Mouse (Mus musculus) embryonic facial prominence, embryonic 11.5 days (tissue): ENCODE measurements around the gene Ptpn3. TPM values are rescaled to one million over a fixed set of nuclear protein-coding genes. Genes with fewer than 3 reads are reported as not detected.

Source experiments
- ATAC-seq: fragments of 200-750 bp; cut with Nextera tagmentation; replicated peaks from 2 replicates; pipeline ENCODE4 v1.8.0; 2017; ENCODE audit warnings: low read depth; ENCODE audit not compliant: insufficient number of reproducible peaks, low FRiP score, low TSS enrichment
- DNase-seq: peaks from one replicate; pipeline ENCODE4 v3.0.0-alpha.2; 2015; ENCODE audit warnings: low spot score
- H3K27ac ChIP-seq: fragments of 300-500 bp; sonication (generic); replicated peaks from 2 replicates; pipeline ENCODE4 v1.5.1; 2014; ENCODE audit warnings: mild to moderate bottlenecking, low read depth, low read length, control low read depth
- H3K27me3 ChIP-seq: fragments of 300-500 bp; sonication (generic); 2 replicates; pipeline ENCODE4 v1.6.1; 2014; ENCODE audit warnings: mild to moderate bottlenecking, low read length, moderate library complexity, mixed read lengths; ENCODE audit not compliant: control insufficient read depth, insufficient read depth
- H3K36me3 ChIP-seq: fragments of 300-500 bp; sonication (generic); replicated peaks from 2 replicates; pipeline ENCODE4 v1.6.1; 2014; ENCODE audit warnings: low read depth, mild to moderate bottlenecking, low read length, moderate library complexity, mixed read lengths; ENCODE audit not compliant: control insufficient read depth, insufficient read depth
- H3K4me1 ChIP-seq: fragments of 300-500 bp; sonication (generic); 2 replicates; pipeline ENCODE4 v1.6.1; 2014; ENCODE audit warnings: low read length, mixed read lengths; ENCODE audit not compliant: control insufficient read depth, insufficient read depth
- H3K4me2 ChIP-seq: fragments of 300-500 bp; sonication (generic); 2 replicates; pipeline ENCODE4 v1.6.1; 2014; ENCODE audit warnings: low read depth, mild to moderate bottlenecking, control low read depth, low read length, moderate library complexity
- H3K4me3 ChIP-seq: fragments of 300-500 bp; sonication (generic); 2 replicates; pipeline ENCODE4 v1.5.1; 2014; ENCODE audit warnings: low read depth, low read length, control low read depth
- H3K9ac ChIP-seq: fragments of 300-500 bp; sonication (generic); replicated peaks from 2 replicates; pipeline ENCODE4 v1.6.1; 2014; ENCODE audit warnings: mild to moderate bottlenecking, control low read depth, low read length
- H3K9me3 ChIP-seq: fragments of 300-500 bp; sonication (generic); replicated peaks from 2 replicates; pipeline ENCODE4 v1.6.1; 2016; ENCODE audit warnings: mild to moderate bottlenecking, low read length, inconsistent platforms, mixed read lengths; ENCODE audit not compliant: control insufficient read depth
- WGBS: fragments of 180-500 bp; shearing (Covaris S2); extraction: QIAGEN DNeasy Blood & Tissue Kit; methylation state at CpG from one replicate; pipeline ENCODE4 v1.1.7; 2014; 5-methylcytosine and 5-hydroxymethylcytosine counted together
- polyA plus RNA-seq: library from polyadenylated mRNA; unstranded; fragments of >200 nt; fragmentation: Nextera tagmentation; extraction: Ambion mirVana; gene quantifications from 2 replicates; pipeline ENCODE4 v1.2.1, GENCODE M21; 2014

Gene Ptpn3
- polyA plus RNA-seq, 1 experiment from 2014 or later, result 1.9 TPM

GRCm38 (mm10) chr4:57332511-57332910, 30.9 kb upstream of the Ptpn3 start:
- 87% methylated on average over 3 of the region's 3 CpGs for WGBS
- H3K4me2 ChIP-seq, result no peak overlapping the region
- H3K36me3 ChIP-seq, result no peaks in the 10 kb centered on the region
- no peaks in the 10 kb centered on the region for H3K4me1 ChIP-seq
- no peak overlapping the region for H3K9ac ChIP-seq
- ATAC-seq, result no peak
- no peak overlapping the region for H3K4me3 ChIP-seq
- H3K27me3 ChIP-seq, result no peaks in the 10 kb centered on the region
- H3K27ac ChIP-seq, result no peak overlapping the region
- H3K9me3 ChIP-seq, result no peaks in the 10 kb centered on the region
- DNase-seq, result no peak

GRCm38 (mm10) chr4:57320606-57321327, 19.1 kb upstream of the Ptpn3 start:
- peak; percentile 71 for DNase-seq
- no peaks in the 10 kb centered on the region for H3K36me3 ChIP-seq

GRCm38 (mm10) chr4:57318525-57319212, 17.0 kb upstream of the Ptpn3 start:
- no peaks in the 10 kb centered on the region for H3K4me1 ChIP-seq
- H3K9ac ChIP-seq, result no peak overlapping the region
- no peaks in the 10 kb centered on the region for H3K27me3 ChIP-seq
- DNase-seq, result no peak
- no peak overlapping the region for H3K4me3 ChIP-seq
- H3K27ac ChIP-seq, result no peak overlapping the region
- no peaks in the 10 kb centered on the region for H3K36me3 ChIP-seq
- no peak for ATAC-seq
- H3K9me3 ChIP-seq, result no peaks in the 10 kb centered on the region
- no peak overlapping the region for H3K4me2 ChIP-seq
- WGBS, result 38% methylated on average over 10 of the region's 10 CpGs

More at GRCm38 (mm10) chr4:57320606-57321327, 19.1 kb upstream of the Ptpn3 start:
- WGBS, result 33% methylated on average over 23 of the region's 23 CpGs
- Histone ChIP-seq H3K4me3 (no peak overlapping the region), H3K9ac (no peak overlapping the region), H3K9me3 (no peaks in the 10 kb centered on the region), H3K4me1 (no peaks in the 10 kb centered on the region), H3K27ac (no peak overlapping the region), H3K27me3 (no peaks in the 10 kb centered on the region), H3K4me2 (no peak overlapping the region)
- no peak for ATAC-seq

- Histone ChIP-seq H3K4me3 (no peak overlapping the region), H3K27me3 (no peaks in the 10 kb centered on the region), H3K36me3 (no peaks in the 10 kb centered on the region), H3K4me1 (no peaks in the 10 kb centered on the region), H3K9ac (no peak overlapping the region), H3K27ac (no peak overlapping the region), H3K9me3 (no peaks in the 10 kb centered on the region), H3K4me2 (no peak overlapping the region)
- no peak for DNase-seq
- 77% methylated on average over 8 of the region's 8 CpGs for WGBS
- ATAC-seq, result no peak
Observed at GRCm38 (mm10) chr4:57312256-57313166, 10.9 kb upstream of the Ptpn3 start.

- H3K27me3 ChIP-seq, result no peaks in the 10 kb centered on the region
- H3K27ac ChIP-seq, result no peak overlapping the region
- 86% methylated on average over 4 of the region's 4 CpGs for WGBS
- no peaks in the 10 kb centered on the region for H3K4me1 ChIP-seq
- DNase-seq (no peak), ATAC-seq (no peak)
- H3K4me2 ChIP-seq, result no peak overlapping the region
- H3K9ac ChIP-seq, result no peak overlapping the region
- H3K9me3 ChIP-seq, result no peaks in the 10 kb centered on the region
- H3K36me3 ChIP-seq, result no peaks in the 10 kb centered on the region
- H3K4me3 ChIP-seq, result no peak overlapping the region
Observed at GRCm38 (mm10) chr4:57311750-57312149, 10.1 kb upstream of the Ptpn3 start.

GRCm38 (mm10) chr4:57308214-57309000, 6.8 kb upstream of the Ptpn3 start:
- WGBS, result 41% methylated on average over 26 of the region's 26 CpGs
- H3K9ac ChIP-seq, result no peak overlapping the region
- H3K36me3 ChIP-seq, result no peaks in the 10 kb centered on the region
- H3K27me3 ChIP-seq, result no peaks in the 10 kb centered on the region
- no peaks in the 10 kb centered on the region for H3K4me1 ChIP-seq
- no peak overlapping the region for H3K27ac ChIP-seq
- H3K4me3 ChIP-seq, result no peak overlapping the region
- peak overlapping the region; percentile 13; the same call in 1 of the 2 replicates for H3K4me2 ChIP-seq
- ATAC-seq (no peak), DNase-seq (peak; percentile 9)
- no peaks in the 10 kb centered on the region for H3K9me3 ChIP-seq

GRCm38 (mm10) chr4:57307747-57308146, 6.1 kb upstream of the Ptpn3 start:
- H3K27me3 ChIP-seq, result no peaks in the 10 kb centered on the region
- no peaks in the 10 kb centered on the region for H3K4me1 ChIP-seq
- H3K36me3 ChIP-seq, result no peaks in the 10 kb centered on the region
- no peak overlapping the region for H3K9ac ChIP-seq
- no peak overlapping the region for H3K4me3 ChIP-seq
- 84% methylated on average over 4 of the region's 4 CpGs for WGBS
- no peak for ATAC-seq
- no peak overlapping the region for H3K4me2 ChIP-seq
- H3K27ac ChIP-seq, result no peak overlapping the region
- H3K9me3 ChIP-seq, result no peaks in the 10 kb centered on the region
- DNase-seq, result no peak
